Mouse (Mus musculus): ENCODE data around the gene Hoxd1. TPM values are rescaled to one million over a fixed set of nuclear protein-coding genes. Genes with fewer than 3 reads are reported as not detected.

Hoxd1 gene
- polyA plus RNA-seq, 1 experiment from 2014 or later = not detected

GRCm38 (mm10) chr2:74741979-74742277 is 20.9 kb upstream of the Hoxd1 start:
- no peak overlapping the region for H3K27ac ChIP-seq

GRCm38 (mm10) chr2:74745540-74746297 is 17.1 kb upstream of the Hoxd1 start:
- no peak overlapping the region for H3K4me2 ChIP-seq
- H3K9me3 ChIP-seq (replicated peaks) = no peaks in the 10 kb centered on the region
- no peaks in the 10 kb centered on the region for H3K36me3 ChIP-seq (ENCODE audit: poor library complexity, severe bottlenecking)
- 3% methylated on average over 6 of the region's 6 CpGs for WGBS
- ATAC-seq = no peak
- no peak overlapping the region for H3K4me3 ChIP-seq
- no peak overlapping the region for H3K27ac ChIP-seq
- H3K27me3 ChIP-seq = peaks cover 99% of the 10 kb centered on the region
- peaks cover 11% of the 10 kb centered on the region for H3K4me1 ChIP-seq
- no peak overlapping the region for H3K9ac ChIP-seq

More at GRCm38 (mm10) chr2:74741979-74742277, 20.9 kb upstream of the Hoxd1 start:
- Histone ChIP-seq H3K4me3 (no peak overlapping the region), H3K4me2 (no peak overlapping the region), H3K9me3 (replicated peaks) (no peaks in the 10 kb centered on the region), H3K4me1 (no peaks in the 10 kb centered on the region), H3K9ac (no peak overlapping the region), H3K36me3 (ENCODE audit: poor library complexity, severe bottlenecking) (no peaks in the 10 kb centered on the region), H3K27me3 (peaks cover 99% of the 10 kb centered on the region)
- no peak for ATAC-seq

- peaks cover 11% of the 10 kb centered on the region for H3K4me1 ChIP-seq
- no peak overlapping the region for H3K4me2 ChIP-seq
- ATAC-seq = no peak
- peaks cover 100% of the 10 kb centered on the region for H3K27me3 ChIP-seq
- no peaks in the 10 kb centered on the region for H3K36me3 ChIP-seq (ENCODE audit: poor library complexity, severe bottlenecking)
- no peak overlapping the region for H3K9ac ChIP-seq
- no peak overlapping the region for H3K27ac ChIP-seq
- under 1% methylated on average over 58 of the region's 58 CpGs for WGBS
- H3K4me3 ChIP-seq = no peak overlapping the region
- H3K9me3 ChIP-seq (replicated peaks) = no peaks in the 10 kb centered on the region
Observed at GRCm38 (mm10) chr2:74746298-74746921, 16.4 kb upstream of the Hoxd1 start.

- Histone ChIP-seq H3K27me3 (peaks cover 100% of the 10 kb centered on the region), H3K36me3 (ENCODE audit: poor library complexity, severe bottlenecking) (no peaks in the 10 kb centered on the region), H3K4me1 (peaks cover 11% of the 10 kb centered on the region), H3K9me3 (replicated peaks) (no peaks in the 10 kb centered on the region), H3K27ac (no peak overlapping the region), H3K4me2 (no peak overlapping the region), H3K9ac (no peak overlapping the region), H3K4me3 (no peak overlapping the region)
- ATAC-seq = 0 out of 2 replicates have a peak, but pooled peaks have one; percentile 10
- WGBS = under 1% methylated on average over 24 of the region's 24 CpGs
Observed at GRCm38 (mm10) chr2:74747006-74747405, 15.8 kb upstream of the Hoxd1 start.

- ATAC-seq = no peak
- 3% methylated on average over 11 of the region's 11 CpGs for WGBS
- H3K36me3 ChIP-seq (ENCODE audit: poor library complexity, severe bottlenecking) = no peaks in the 10 kb centered on the region
- H3K9me3 ChIP-seq (replicated peaks) = no peaks in the 10 kb centered on the region
- no peak overlapping the region for H3K4me3 ChIP-seq
- no peak overlapping the region for H3K9ac ChIP-seq
- H3K27ac ChIP-seq = no peak overlapping the region
- no peak overlapping the region for H3K4me2 ChIP-seq
- H3K27me3 ChIP-seq = peaks cover 100% of the 10 kb centered on the region
- peaks cover 14% of the 10 kb centered on the region for H3K4me1 ChIP-seq
Observed at GRCm38 (mm10) chr2:74747661-74748141, 15.1 kb upstream of the Hoxd1 start.

GRCm38 (mm10) chr2:74748436-74748995 is 14.3 kb upstream of the Hoxd1 start:
- no peak overlapping the region for H3K9ac ChIP-seq
- 3% methylated on average over 9 of the region's 9 CpGs for WGBS
- no peak overlapping the region for H3K27ac ChIP-seq
- no peak overlapping the region for H3K4me3 ChIP-seq
- H3K27me3 ChIP-seq = peaks cover 100% of the 10 kb centered on the region
- ATAC-seq = no peak
- peaks cover 19% of the 10 kb centered on the region for H3K4me1 ChIP-seq
- no peak overlapping the region for H3K4me2 ChIP-seq
- H3K36me3 ChIP-seq (ENCODE audit: poor library complexity, severe bottlenecking) = no peaks in the 10 kb centered on the region
- H3K9me3 ChIP-seq (replicated peaks) = no peaks in the 10 kb centered on the region

GRCm38 (mm10) chr2:74749337-74750121 is 13.3 kb upstream of the Hoxd1 start:
- Histone ChIP-seq H3K36me3 (ENCODE audit: poor library complexity, severe bottlenecking) (no peaks in the 10 kb centered on the region), H3K4me2 (peak overlapping the region; percentile 53), H3K27ac (no peak overlapping the region), H3K27me3 (peaks cover 100% of the 10 kb centered on the region), H3K9ac (no peak overlapping the region), H3K4me1 (peaks cover 19% of the 10 kb centered on the region), H3K4me3 (peak overlapping the region; percentile 25), H3K9me3 (replicated peaks) (no peaks in the 10 kb centered on the region)
- 0% methylated on average over 47 of the region's 47 CpGs for WGBS
- ATAC-seq = peak; percentile 36; the same call in 1 of the 2 replicates

GRCm38 (mm10) chr2:74750731-74751250 is 12.0 kb upstream of the Hoxd1 start:
- no peak overlapping the region for H3K9ac ChIP-seq
- H3K36me3 ChIP-seq (ENCODE audit: poor library complexity, severe bottlenecking) = no peaks in the 10 kb centered on the region
- no peak overlapping the region for H3K4me2 ChIP-seq
- H3K27ac ChIP-seq = no peak overlapping the region
- H3K27me3 ChIP-seq = peaks cover 100% of the 10 kb centered on the region
- ATAC-seq = no peak
- 10% methylated on average over 5 of the region's 5 CpGs for WGBS
- H3K9me3 ChIP-seq (replicated peaks) = no peaks in the 10 kb centered on the region
- H3K4me1 ChIP-seq = peaks cover 19% of the 10 kb centered on the region
- H3K4me3 ChIP-seq = no peak overlapping the region

- ATAC-seq = no peak
- H3K27ac ChIP-seq = no peak overlapping the region
- peaks cover 19% of the 10 kb centered on the region for H3K4me1 ChIP-seq
- no peaks in the 10 kb centered on the region for H3K9me3 ChIP-seq (replicated peaks)
- H3K36me3 ChIP-seq (ENCODE audit: poor library complexity, severe bottlenecking) = no peaks in the 10 kb centered on the region
- peaks cover 100% of the 10 kb centered on the region for H3K27me3 ChIP-seq
- H3K4me3 ChIP-seq = no peak overlapping the region
- no peak overlapping the region for H3K9ac ChIP-seq
- 38% methylated on average over 1 of the region's 1 CpGs for WGBS
- no peak overlapping the region for H3K4me2 ChIP-seq
Observed at GRCm38 (mm10) chr2:74751861-74752260, 10.9 kb upstream of the Hoxd1 start.

- Histone ChIP-seq H3K9me3 (replicated peaks) (no peaks in the 10 kb centered on the region), H3K36me3 (ENCODE audit: poor library complexity, severe bottlenecking) (no peaks in the 10 kb centered on the region), H3K27ac (no peak overlapping the region), H3K4me2 (peak overlapping the region; percentile 36), H3K9ac (no peak overlapping the region), H3K4me1 (peaks cover 19% of the 10 kb centered on the region), H3K27me3 (peaks cover 100% of the 10 kb centered on the region), H3K4me3 (peak overlapping the region; percentile 19)
- 1% methylated on average over 45 of the region's 45 CpGs for WGBS
- ATAC-seq = no peak
Observed at GRCm38 (mm10) chr2:74752431-74753174, 10.2 kb upstream of the Hoxd1 start.

GRCm38 (mm10) chr2:74753175-74753523 is 9.6 kb upstream of the Hoxd1 start:
- peak overlapping the region; percentile 19; the same call in 1 of the 2 replicates for H3K4me3 ChIP-seq
- under 1% methylated on average over 25 of the region's 25 CpGs for WGBS
- peak overlapping the region; percentile 36 for H3K4me2 ChIP-seq
- no peak for ATAC-seq
- no peak overlapping the region for H3K9ac ChIP-seq
- H3K9me3 ChIP-seq (replicated peaks) = no peaks in the 10 kb centered on the region
- peaks cover 100% of the 10 kb centered on the region for H3K27me3 ChIP-seq
- H3K4me1 ChIP-seq = peaks cover 19% of the 10 kb centered on the region
- no peak overlapping the region for H3K27ac ChIP-seq
- no peaks in the 10 kb centered on the region for H3K36me3 ChIP-seq (ENCODE audit: poor library complexity, severe bottlenecking)

All from forebrain, embryonic 13.5 days (tissue).